Mouse (Mus musculus): ENCODE measurements around the gene Flt3.

Flt3 gene

DNA sequence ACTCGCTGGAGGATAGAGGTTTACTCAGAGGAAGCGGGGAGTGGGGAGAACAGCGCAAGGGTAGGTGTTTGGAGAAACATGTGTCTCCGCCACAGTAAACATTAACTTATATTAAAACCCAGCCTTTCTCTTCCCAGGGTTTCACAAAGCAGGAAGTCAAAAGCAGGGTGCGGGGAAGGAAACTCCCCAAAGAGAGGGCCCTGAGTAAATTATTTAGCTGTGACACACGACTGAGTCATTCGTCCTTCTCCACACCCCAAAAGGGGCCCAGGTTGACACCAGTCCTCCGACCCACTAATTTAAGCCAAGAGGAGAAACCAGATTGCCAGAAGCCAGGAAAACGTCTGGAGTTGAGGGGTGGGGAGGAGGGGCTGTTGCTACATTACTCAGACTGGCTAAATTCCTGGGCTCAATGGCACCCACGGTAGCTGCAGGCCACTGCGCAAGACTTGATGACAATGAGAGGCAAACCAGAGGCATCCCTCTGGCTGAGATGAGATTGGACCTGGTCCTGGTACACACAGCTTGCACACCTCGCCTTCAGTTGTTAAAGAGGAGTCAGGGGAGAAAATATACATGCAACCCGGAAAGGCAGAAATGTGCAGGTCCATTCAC lies 107.7 kb downstream of the Flt3 start:
- DNase-seq (ENCODE audit: extremely low read depth, low read depth) = no peak

DNA sequence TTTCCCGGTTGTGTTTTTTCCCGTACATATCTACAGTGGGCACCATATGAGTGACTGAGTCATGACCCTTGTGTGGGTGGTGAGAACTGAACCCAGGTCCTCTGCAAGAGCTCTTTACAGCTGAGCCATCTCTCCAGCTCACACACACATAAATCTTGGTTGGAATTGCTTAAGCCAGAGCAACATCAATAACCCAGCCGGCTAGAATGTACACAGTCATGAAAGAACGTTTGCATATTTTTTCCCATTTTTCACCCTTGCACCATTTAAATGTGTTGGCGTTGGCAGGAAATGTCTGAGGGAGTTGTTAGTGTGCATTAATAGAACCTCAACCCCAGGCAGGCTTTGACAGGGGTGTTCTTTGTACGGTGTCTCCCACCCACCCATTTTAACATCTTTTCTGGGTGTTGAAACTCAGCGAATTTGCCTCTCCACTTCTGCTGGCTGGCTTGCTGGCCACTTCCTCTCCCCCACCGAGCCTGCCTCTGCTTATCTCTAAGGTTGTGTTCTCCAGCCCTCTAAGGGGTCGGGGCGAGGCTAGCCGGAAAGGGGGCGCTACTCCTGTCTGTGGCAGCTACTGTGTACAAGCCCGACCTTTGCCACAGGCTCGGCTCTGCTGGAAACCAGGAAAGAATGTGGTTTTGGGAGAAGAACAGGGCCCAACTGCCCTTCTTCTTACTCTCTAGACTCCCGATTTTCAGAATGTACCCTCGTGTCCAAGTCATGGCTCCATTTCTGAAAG lies 108.4 kb downstream of the Flt3 start:
- peak; percentile 63 for DNase-seq (ENCODE audit: extremely low read depth, low read depth)

DNA sequence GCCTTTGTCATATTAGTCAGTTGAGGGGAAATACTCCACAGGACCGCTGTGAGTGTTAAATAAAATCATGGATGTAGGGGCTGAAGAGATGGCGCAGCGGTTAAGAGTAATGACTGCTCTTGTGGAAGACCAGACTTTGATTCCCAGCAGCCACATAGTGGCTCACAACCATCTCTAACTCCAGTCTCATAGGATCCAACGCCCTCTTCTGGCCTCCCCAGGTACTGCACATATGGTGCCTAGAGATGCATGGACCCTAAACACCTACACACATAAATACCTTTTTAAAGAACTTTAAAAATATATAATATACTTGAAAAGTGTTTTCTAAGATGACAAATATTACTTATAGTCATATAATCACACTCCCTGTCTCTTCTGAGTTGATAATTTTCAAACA lies 115.9 kb downstream of the Flt3 start:
- no peak for DNase-seq (ENCODE audit: extremely low read depth, low read depth)
